Mouse (Mus musculus) liver, embryonic 14.5 days (tissue): ENCODE data around the gene Bcl7c. TPM values are rescaled to one million over a fixed set of nuclear protein-coding genes. Genes with fewer than 3 reads are reported as not detected.
A peak's percentile ranks its signal among the peaks of the same experiment; 100 is the strongest.

Experiments
- ATAC-seq: fragments of 200-750 bp; cut with Nextera tagmentation; 2 replicates; pipeline ENCODE4 v1.8.0; 2017; ENCODE audit warnings: moderate number of reproducible peaks, mild to moderate bottlenecking, moderate library complexity; ENCODE audit not compliant: insufficient read depth
- DNase-seq, 3 experiments: peaks; one replicate each; pipeline ENCODE4 v3.0.0-alpha.2; 2012 to 2013; ENCODE audit warnings: low read depth in 3 of 3, low spot score in 3 of 3
- H3K27ac ChIP-seq: fragments of 300-500 bp; sonication (generic); 2 replicates; pipeline ENCODE4 v1.5.1; 2014; ENCODE audit warnings: moderate library complexity, mild to moderate bottlenecking, control low read depth, inconsistent platforms
- H3K27me3 ChIP-seq: fragments of 300-500 bp; sonication (generic); 2 replicates; pipeline ENCODE4 v1.6.1; 2014; ENCODE audit warnings: mild to moderate bottlenecking, low read length, moderate library complexity; ENCODE audit not compliant: control insufficient read depth, insufficient read depth
- H3K36me3 ChIP-seq: fragments of 300-500 bp; sonication (generic); replicated peaks from 2 replicates; pipeline ENCODE4 v1.6.1; 2014; ENCODE audit warnings: low read depth; ENCODE audit not compliant: control insufficient read depth, insufficient read depth
- H3K4me1 ChIP-seq, 2 experiments: fragments of 200-500 bp in 1 of 2; fragments of 300-500 bp in 1 of 2; sonication (generic) in 1 of 2; replicated peaks; 2 replicates each; pipeline ENCODE4 v1.6.1; 2012 to 2014; ENCODE audit warnings: antibody characterized with exemption in 1 of 2, inconsistent platforms in 1 of 2, low read length in 1 of 2; ENCODE audit not compliant: control insufficient read depth in 2 of 2, insufficient read depth in 2 of 2
- H3K4me2 ChIP-seq: fragments of 300-500 bp; sonication (generic); 2 replicates; pipeline ENCODE4 v1.6.1; 2014; ENCODE audit warnings: low read depth, mild to moderate bottlenecking, control low read depth, moderate library complexity
- H3K4me3 ChIP-seq, 2 experiments: fragments of 200-500 bp in 1 of 2; fragments of 300-500 bp in 1 of 2; sonication (generic) in 1 of 2; 2 replicates each; pipeline ENCODE4 v1.5.1; 2012 to 2014; ENCODE audit warnings: low read depth in 2 of 2, low read length in 2 of 2, mild to moderate bottlenecking in 2 of 2, control low read depth in 1 of 2, inconsistent platforms in 1 of 2, moderate library complexity in 1 of 2; ENCODE audit not compliant: insufficient read depth in 1 of 2
- H3K9ac ChIP-seq: fragments of 300-500 bp; sonication (generic); replicated peaks from 2 replicates; pipeline ENCODE4 v1.6.1; 2014; ENCODE audit warnings: mild to moderate bottlenecking, control low read depth, moderate library complexity
- H3K9me3 ChIP-seq: fragments of 300-500 bp; sonication (generic); 2 replicates; pipeline ENCODE4 v1.6.1; 2016; ENCODE audit warnings: low read length, mixed read lengths; ENCODE audit not compliant: control insufficient read depth
- CTCF ChIP-seq: IDR thresholded peaks from 2 replicates; pipeline ENCODE4 v1.5.1; 2016; ENCODE audit warnings: antibody characterized with exemption, low read depth, control low read depth
- EP300 ChIP-seq: IDR thresholded peaks from 2 replicates; pipeline ENCODE4 v1.6.1; 2016; ENCODE audit warnings: antibody characterized with exemption, low read depth
- WGBS: fragments of 180-500 bp; shearing (Covaris S2); extraction: QIAGEN DNeasy Blood & Tissue Kit; methylation state at CpG from one replicate; pipeline ENCODE4 v1.1.7; 2014; ENCODE audit not compliant: insufficient replicate concordance; 5-methylcytosine and 5-hydroxymethylcytosine counted together
- microRNA counts: library from miRNA; unstranded; fragments of <30 nt; microRNA quantifications from one replicate; lab custom pipeline; 2016
- microRNA-seq: library from miRNA; unstranded; fragments of <30 nt; microRNA quantifications from one replicate; pipeline ENCODE4, GENCODE M21; 2016
- polyA plus RNA-seq, 2 experiments: library from polyadenylated mRNA; depleted of rRNA in 1 of 2; stranded (reverse) in 1 of 2; unstranded in 1 of 2; fragments of >200 nt; fragmentation: Nextera tagmentation in 1 of 2; extraction: Ambion mirVana in 1 of 2; gene quantifications; 2 replicates each; pipeline versions ENCODE4 v1.2.1 to v1.2.3; 2012 to 2014

The Bcl7c gene
- polyA plus RNA-seq, 2 experiments = 12.5 to 21.7 TPM

- ATAC-seq = peak; percentile 9; the same call in 1 of the 2 replicates
- no peak overlapping the region for H3K27ac ChIP-seq
- no peaks in the 10 kb centered on the region; the same call in 1 of the 2 replicates for H3K36me3 ChIP-seq
Measured at GRCm38 (mm10) chr7:127614091-127614490, 94.6 kb downstream of the Bcl7c start.

GRCm38 (mm10) chr7:127613501-127613900 is 95.2 kb downstream of the Bcl7c start:
- H3K9me3 ChIP-seq = no peaks in the 10 kb centered on the region
- DNase-seq = no peak
- H3K36me3 ChIP-seq = no peaks in the 10 kb centered on the region; the same call in 1 of the 2 replicates
- ATAC-seq = no peak
- TF ChIP-seq EP300 (no peak), CTCF (no peak)
- 78% methylated on average over 8 of the region's 8 CpGs for WGBS
- peaks cover 0 to 6% of the 10 kb centered on the region in 2 experiments; a peak in 1 of 4 replicates for H3K4me1 ChIP-seq
- H3K9ac ChIP-seq = no peak overlapping the region
- no peak overlapping the region for H3K4me2 ChIP-seq
- H3K27me3 ChIP-seq = no peaks in the 10 kb centered on the region
- H3K27ac ChIP-seq = no peak overlapping the region
- no peak overlapping the region for H3K4me3 ChIP-seq

More at GRCm38 (mm10) chr7:127614091-127614490, 94.6 kb downstream of the Bcl7c start:
- no peaks in the 10 kb centered on the region for H3K9me3 ChIP-seq
- peak overlapping the region; percentile 84 for H3K9ac ChIP-seq
- 32% methylated on average over 8 of the region's 8 CpGs for WGBS
- H3K4me2 ChIP-seq = peak overlapping the region; percentile 94
- no peak for DNase-seq
- peak overlapping the region; percentile 68 to 87 for H3K4me3 ChIP-seq
- H3K27me3 ChIP-seq = no peaks in the 10 kb centered on the region
- TF ChIP-seq CTCF (no peak), EP300 (no peak)
- H3K4me1 ChIP-seq = peaks cover 0 to 6% of the 10 kb centered on the region in 2 experiments; a peak in 1 of 4 replicates

GRCm38 (mm10) chr7:127611561-127611960 is 97.2 kb downstream of the Bcl7c start:
- 93% methylated on average over 26 of the region's 26 CpGs for WGBS
- no peaks in the 10 kb centered on the region for H3K27me3 ChIP-seq
- DNase-seq (no peak), ATAC-seq (no peak)
- peaks cover 0 to 6% of the 10 kb centered on the region in 2 experiments; a peak in 1 of 4 replicates for H3K4me1 ChIP-seq
- TF ChIP-seq EP300 = no peak
- no peak for TF ChIP-seq CTCF
- no peak overlapping the region for H3K4me3 ChIP-seq
- H3K4me2 ChIP-seq = no peak overlapping the region
- H3K9ac ChIP-seq = no peak overlapping the region
- H3K9me3 ChIP-seq = no peaks in the 10 kb centered on the region
- no peaks in the 10 kb centered on the region; the same call in 1 of the 2 replicates for H3K36me3 ChIP-seq
- no peak overlapping the region for H3K27ac ChIP-seq

MicroRNAs encoded within 50 kb of the gene (microRNA counts, 519-probe panel; counts per million panel counts)
- microRNA mmu-miR-762 (lab: Ali Mortazavi, UCI) = 69.9 counts per million

Small RNA genes lying within 50 kb of the gene (microRNA-seq; reads per million reads assigned to microRNA genes)
- not detected for gene Mir762

Other genes starting within 250 kb of the Bcl7c start
- 21.2 and 22.9 TPM in 2 replicates for gene Prr14, start 249.3 kb downstream of the Bcl7c start, polyA plus RNA-seq (2012; rRNA removed)
- gene Prr14, start 249.3 kb downstream of the Bcl7c start, polyA plus RNA-seq (2014; fragmentation: Nextera tagmentation; extraction: Ambion mirVana) = 20.3 and 23.2 TPM in 2 replicates
- 7.3 and 9.8 TPM in 2 replicates for gene Fbrs, start 229.7 kb downstream of the Bcl7c start, polyA plus RNA-seq (2012; rRNA removed)
- 4.2 and 4.7 TPM in 2 replicates for gene Fbrs, start 229.7 kb downstream of the Bcl7c start, polyA plus RNA-seq (2014; fragmentation: Nextera tagmentation; extraction: Ambion mirVana)
- gene Srcap, start 196.9 kb downstream of the Bcl7c start, polyA plus RNA-seq (2012; rRNA removed) = 3.7 TPM in 2 replicates
- gene Srcap, start 196.9 kb downstream of the Bcl7c start, polyA plus RNA-seq (2014; fragmentation: Nextera tagmentation; extraction: Ambion mirVana) = 10.3 and 14.7 TPM in 2 replicates
- 5.2 and 6.0 TPM in 2 replicates for gene Gm42715, start 189.3 kb downstream of the Bcl7c start, polyA plus RNA-seq (2012; rRNA removed)
- gene Gm42715, start 189.3 kb downstream of the Bcl7c start, polyA plus RNA-seq (2014; fragmentation: Nextera tagmentation; extraction: Ambion mirVana) = 4.7 and 5.2 TPM in 2 replicates
- gene Tmem265, start 147.5 kb downstream of the Bcl7c start, polyA plus RNA-seq (2012; rRNA removed) = 0.77 and 1.0 TPM in 2 replicates
- gene Tmem265, start 147.5 kb downstream of the Bcl7c start, polyA plus RNA-seq (2014; fragmentation: Nextera tagmentation; extraction: Ambion mirVana) = 1.4 and 1.7 TPM in 2 replicates
- gene Phkg2, start 135.6 kb downstream of the Bcl7c start, polyA plus RNA-seq (2012; rRNA removed) = 24.9 and 27.3 TPM in 2 replicates
- gene Phkg2, start 135.6 kb downstream of the Bcl7c start, polyA plus RNA-seq (2014; fragmentation: Nextera tagmentation; extraction: Ambion mirVana) = 18.5 and 21.7 TPM in 2 replicates
- 4.4 and 5.4 TPM in 2 replicates for gene Ccdc189, start 120.3 kb downstream of the Bcl7c start, polyA plus RNA-seq (2012; rRNA removed)
- 6.8 and 7.5 TPM in 2 replicates for gene Ccdc189, start 120.3 kb downstream of the Bcl7c start, polyA plus RNA-seq (2014; fragmentation: Nextera tagmentation; extraction: Ambion mirVana)
- gene Rnf40, start 120.2 kb downstream of the Bcl7c start, polyA plus RNA-seq (2012; rRNA removed) = 10.3 and 14.0 TPM in 2 replicates
- gene Rnf40, start 120.2 kb downstream of the Bcl7c start, polyA plus RNA-seq (2014; fragmentation: Nextera tagmentation; extraction: Ambion mirVana) = 13.7 and 16.1 TPM in 2 replicates
- 1.6 and 1.9 TPM in 2 replicates for gene Zfp629, start 93.1 kb downstream of the Bcl7c start, polyA plus RNA-seq (2012; rRNA removed)
- 1.4 and 2.2 TPM in 2 replicates for gene Zfp629, start 93.1 kb downstream of the Bcl7c start, polyA plus RNA-seq (2014; fragmentation: Nextera tagmentation; extraction: Ambion mirVana)
- gene Ctf1, start 3.8 kb upstream of the Bcl7c start, polyA plus RNA-seq (2012; rRNA removed) = 2.6 and 4.3 TPM in 2 replicates
- 1.7 and 2.5 TPM in 2 replicates for gene Ctf1, start 3.8 kb upstream of the Bcl7c start, polyA plus RNA-seq (2014; fragmentation: Nextera tagmentation; extraction: Ambion mirVana)
- gene Ctf2, start 23.2 kb upstream of the Bcl7c start, polyA plus RNA-seq (2012; rRNA removed) = not detected in 2 replicates
- 0.05 and 0.15 TPM in 2 replicates for gene Ctf2, start 23.2 kb upstream of the Bcl7c start, polyA plus RNA-seq (2014; fragmentation: Nextera tagmentation; extraction: Ambion mirVana)
- gene Fbxl19, start 35.6 kb upstream of the Bcl7c start, polyA plus RNA-seq (2012; rRNA removed) = 10.8 and 11.3 TPM in 2 replicates
- 0.85 and 1.1 TPM in 2 replicates for gene Fbxl19, start 35.6 kb upstream of the Bcl7c start, polyA plus RNA-seq (2014; fragmentation: Nextera tagmentation; extraction: Ambion mirVana)
- gene Orai3, start 60.9 kb upstream of the Bcl7c start, polyA plus RNA-seq (2012; rRNA removed) = 6.9 and 7.2 TPM in 2 replicates
- gene Orai3, start 60.9 kb upstream of the Bcl7c start, polyA plus RNA-seq (2014; fragmentation: Nextera tagmentation; extraction: Ambion mirVana) = 3.9 and 4.9 TPM in 2 replicates
- gene Setd1a, start 67.7 kb upstream of the Bcl7c start, polyA plus RNA-seq (2012; rRNA removed) = 5.7 TPM in 2 replicates
- gene Setd1a, start 67.7 kb upstream of the Bcl7c start, polyA plus RNA-seq (2014; fragmentation: Nextera tagmentation; extraction: Ambion mirVana) = 10.5 and 12.3 TPM in 2 replicates
- gene Gm49388, start 76.7 kb upstream of the Bcl7c start, polyA plus RNA-seq (2012; rRNA removed) = 1.2 TPM in 1 of 2 replicates, not detected in the other
- gene Gm49388, start 76.7 kb upstream of the Bcl7c start, polyA plus RNA-seq (2014; fragmentation: Nextera tagmentation; extraction: Ambion mirVana) = not detected in 2 replicates
- 44.8 and 45.5 TPM in 2 replicates for gene Hsd3b7, start 91.7 kb upstream of the Bcl7c start, polyA plus RNA-seq (2012; rRNA removed)
- 44.8 and 45.5 TPM in 2 replicates for gene Hsd3b7, start 91.7 kb upstream of the Bcl7c start, polyA plus RNA-seq (2014; fragmentation: Nextera tagmentation; extraction: Ambion mirVana)
- gene Stx4a, start 115.4 kb upstream of the Bcl7c start, polyA plus RNA-seq (2012; rRNA removed) = 20.4 and 34.9 TPM in 2 replicates
- 7.2 and 8.1 TPM in 2 replicates for gene Stx4a, start 115.4 kb upstream of the Bcl7c start, polyA plus RNA-seq (2014; fragmentation: Nextera tagmentation; extraction: Ambion mirVana)
- 0.95 and 1.1 TPM in 2 replicates for gene Stx1b, start 115.6 kb upstream of the Bcl7c start, polyA plus RNA-seq (2012; rRNA removed)
- 0.05 and 0.21 TPM in 2 replicates for gene Stx1b, start 115.6 kb upstream of the Bcl7c start, polyA plus RNA-seq (2014; fragmentation: Nextera tagmentation; extraction: Ambion mirVana)
- 5.8 and 6.7 TPM in 2 replicates for gene Zfp646, start 167.3 kb upstream of the Bcl7c start, polyA plus RNA-seq (2012; rRNA removed)
- gene Zfp646, start 167.3 kb upstream of the Bcl7c start, polyA plus RNA-seq (2014; fragmentation: Nextera tagmentation; extraction: Ambion mirVana) = 4.6 and 5.1 TPM in 2 replicates
- 3.0 TPM in 2 replicates for gene Zfp668, start 167.9 kb upstream of the Bcl7c start, polyA plus RNA-seq (2012; rRNA removed)
- 3.9 and 4.3 TPM in 2 replicates for gene Zfp668, start 167.9 kb upstream of the Bcl7c start, polyA plus RNA-seq (2014; fragmentation: Nextera tagmentation; extraction: Ambion mirVana)
- gene Prss53, start 182.0 kb upstream of the Bcl7c start, polyA plus RNA-seq (2012; rRNA removed) = 0.38 and 0.48 TPM in 2 replicates
- gene Prss53, start 182.0 kb upstream of the Bcl7c start, polyA plus RNA-seq (2014; fragmentation: Nextera tagmentation; extraction: Ambion mirVana) = 0.05 and 0.29 TPM in 2 replicates
- gene Gm21974, start 186.5 kb upstream of the Bcl7c start, polyA plus RNA-seq (2012; rRNA removed) = not detected in 2 replicates
- gene Gm21974, start 186.5 kb upstream of the Bcl7c start, polyA plus RNA-seq (2014; fragmentation: Nextera tagmentation; extraction: Ambion mirVana) = not detected in 2 replicates
- 74.0 and 104 TPM in 2 replicates for gene Vkorc1, start 186.7 kb upstream of the Bcl7c start, polyA plus RNA-seq (2012; rRNA removed)
- gene Vkorc1, start 186.7 kb upstream of the Bcl7c start, polyA plus RNA-seq (2014; fragmentation: Nextera tagmentation; extraction: Ambion mirVana) = 107 and 116 TPM in 2 replicates
- gene Bckdk, start 195.1 kb upstream of the Bcl7c start, polyA plus RNA-seq (2012; rRNA removed) = 28.0 and 29.7 TPM in 2 replicates
- 68.3 and 76.0 TPM in 2 replicates for gene Bckdk, start 195.1 kb upstream of the Bcl7c start, polyA plus RNA-seq (2014; fragmentation: Nextera tagmentation; extraction: Ambion mirVana)
- 9.6 and 13.7 TPM in 2 replicates for gene Kat8, start 203.6 kb upstream of the Bcl7c start, polyA plus RNA-seq (2012; rRNA removed)
- 15.7 and 17.6 TPM in 2 replicates for gene Kat8, start 203.6 kb upstream of the Bcl7c start, polyA plus RNA-seq (2014; fragmentation: Nextera tagmentation; extraction: Ambion mirVana)
- 8.3 and 12.6 TPM in 2 replicates for gene Prss8, start 221.2 kb upstream of the Bcl7c start, polyA plus RNA-seq (2012; rRNA removed)
- 9.8 and 10.3 TPM in 2 replicates for gene Prss8, start 221.2 kb upstream of the Bcl7c start, polyA plus RNA-seq (2014; fragmentation: Nextera tagmentation; extraction: Ambion mirVana)
- 2.0 and 2.3 TPM in 2 replicates for gene Prss36, start 237.8 kb upstream of the Bcl7c start, polyA plus RNA-seq (2012; rRNA removed)
- 3.0 TPM in 2 replicates for gene Prss36, start 237.8 kb upstream of the Bcl7c start, polyA plus RNA-seq (2014; fragmentation: Nextera tagmentation; extraction: Ambion mirVana)